Mouse (Mus musculus) limb, embryonic 11.5 days (tissue): ENCODE results near the gene Gm28047. TPM values are rescaled to one million over a fixed set of nuclear protein-coding genes. Genes with fewer than 3 reads are reported as not detected.

Experiments
- ATAC-seq: fragments of 200-750 bp; cut with Nextera tagmentation; 2 replicates; pipeline ENCODE4 v1.8.0; 2017; ENCODE audit warnings: low read depth; ENCODE audit not compliant: insufficient number of reproducible peaks, low FRiP score, low TSS enrichment
- DNase-seq: peaks from one replicate; pipeline ENCODE4 v3.0.0-alpha.2; 2015; ENCODE audit warnings: low spot score
- H3K27ac ChIP-seq: fragments of 300-500 bp; sonication (generic); replicated peaks from 2 replicates; pipeline ENCODE4 v1.5.1; 2014; ENCODE audit warnings: low read depth, mild to moderate bottlenecking, low read length
- H3K27me3 ChIP-seq: fragments of 300-500 bp; sonication (generic); 2 replicates; pipeline ENCODE4 v1.6.1; 2014; ENCODE audit warnings: mild to moderate bottlenecking, low read length, mixed read lengths; ENCODE audit not compliant: control insufficient read depth, insufficient read depth
- H3K36me3 ChIP-seq: fragments of 300-500 bp; sonication (generic); 2 replicates; pipeline ENCODE4 v1.6.1; 2014; ENCODE audit warnings: mild to moderate bottlenecking, low read length, moderate library complexity, mixed read lengths; ENCODE audit not compliant: control insufficient read depth, insufficient read depth
- H3K4me1 ChIP-seq: fragments of 300-500 bp; sonication (generic); 2 replicates; pipeline ENCODE4 v1.6.1; 2014; ENCODE audit warnings: low read length, mixed read lengths; ENCODE audit not compliant: control insufficient read depth, insufficient read depth
- H3K4me2 ChIP-seq: fragments of 300-500 bp; sonication (generic); 2 replicates; pipeline ENCODE4 v1.6.1; 2014; ENCODE audit warnings: low read depth, mild to moderate bottlenecking, moderate library complexity; ENCODE audit not compliant: severe bottlenecking
- H3K4me3 ChIP-seq: fragments of 300-500 bp; sonication (generic); 2 replicates; pipeline ENCODE4 v1.5.1; 2014; ENCODE audit warnings: low read depth, low read length
- H3K9ac ChIP-seq: fragments of 300-500 bp; sonication (generic); 2 replicates; pipeline ENCODE4 v1.6.1; 2014; ENCODE audit warnings: mild to moderate bottlenecking, low read length
- H3K9me3 ChIP-seq: fragments of 300-500 bp; sonication (generic); 2 replicates; pipeline ENCODE4 v1.6.1; 2016; ENCODE audit warnings: low read length; ENCODE audit not compliant: control insufficient read depth
- WGBS: fragments of 180-500 bp; shearing (Covaris S2); extraction: QIAGEN DNeasy Blood & Tissue Kit; methylation state at CpG from one replicate; pipeline ENCODE4 v1.1.7; 2014; 5-methylcytosine and 5-hydroxymethylcytosine counted together
- polyA plus RNA-seq: library from polyadenylated mRNA; unstranded; fragments of >200 nt; fragmentation: Nextera tagmentation; extraction: Ambion mirVana; gene quantifications from 2 replicates; pipeline ENCODE4 v1.2.1, GENCODE M21; 2014

Gm28047 gene
- polyA plus RNA-seq, 1 experiment from 2014 or later, result not detected

DNA sequence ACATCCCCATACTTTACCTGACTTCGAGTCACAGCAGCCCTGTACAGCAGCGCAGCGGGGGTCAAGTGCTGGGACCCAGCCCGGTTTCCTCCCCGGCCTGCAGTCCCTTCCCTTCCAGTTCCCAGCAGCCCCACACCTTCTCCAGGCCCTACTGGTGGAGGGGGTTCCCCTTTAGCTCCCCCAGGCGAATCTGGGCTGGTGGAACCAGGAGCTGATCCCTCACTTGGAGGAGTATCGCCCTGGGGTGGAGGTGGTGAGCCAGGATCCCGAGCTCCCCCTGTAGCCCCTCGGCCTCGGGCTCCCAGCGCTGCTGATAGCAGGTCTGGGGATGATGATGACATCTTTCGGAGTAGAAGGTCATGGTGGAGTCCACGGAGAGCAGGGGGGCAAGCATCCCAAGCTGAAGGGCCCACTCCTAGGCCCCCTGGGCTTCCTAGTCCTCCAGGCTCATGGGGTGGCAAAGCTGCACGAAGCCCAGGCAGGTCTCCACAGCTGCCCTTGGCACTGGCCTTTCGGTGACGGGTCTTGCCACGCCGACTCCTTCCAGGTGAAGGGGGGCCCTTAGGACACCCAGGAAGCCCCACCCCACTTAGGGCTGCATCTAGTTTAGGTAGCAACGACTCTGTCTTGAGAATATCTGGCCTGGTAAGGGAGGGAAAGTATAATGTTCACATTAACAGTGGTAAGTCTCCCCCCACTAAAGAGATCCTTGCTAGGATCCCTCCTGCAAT, 123.6 kb downstream of the Gm28047 start:
- H3K4me3 ChIP-seq, result no peak overlapping the region
- 87% methylated on average over 19 of the region's 19 CpGs for WGBS
- no peak overlapping the region for H3K9ac ChIP-seq
- no peak overlapping the region for H3K4me2 ChIP-seq
- H3K4me1 ChIP-seq, result no peaks in the 10 kb centered on the region
- no peak overlapping the region for H3K27ac ChIP-seq
- H3K36me3 ChIP-seq, result peaks cover 47% of the 10 kb centered on the region
- H3K9me3 ChIP-seq, result no peaks in the 10 kb centered on the region
- H3K27me3 ChIP-seq, result no peaks in the 10 kb centered on the region
- DNase-seq (no peak), ATAC-seq (0 out of 2 replicates have a peak, but pooled peaks have one; percentile 17)

DNA sequence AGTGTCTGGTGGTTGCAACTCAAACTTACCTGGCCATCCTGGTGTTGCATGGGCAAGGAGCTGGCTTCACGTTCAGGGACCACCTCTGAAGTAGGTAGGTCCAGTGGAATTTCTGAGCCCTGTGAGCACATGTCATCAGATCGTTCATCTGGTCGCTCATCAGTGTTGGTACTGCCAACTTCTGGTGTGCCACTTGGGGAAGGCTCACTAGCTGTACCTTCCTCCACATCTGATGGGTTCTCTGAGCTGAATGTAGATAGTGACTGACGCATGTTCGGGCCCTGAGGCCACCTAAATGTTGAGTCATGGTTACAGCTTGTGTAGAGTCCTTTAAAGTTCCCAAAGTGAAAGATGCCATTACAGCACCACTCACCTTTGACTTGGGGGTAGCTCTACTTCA, 124.4 kb downstream of the Gm28047 start:
- DNase-seq, result no peak
- Histone ChIP-seq H3K9me3 (no peaks in the 10 kb centered on the region), H3K36me3 (peaks cover 50% of the 10 kb centered on the region), H3K27me3 (no peaks in the 10 kb centered on the region), H3K27ac (no peak overlapping the region), H3K9ac (no peak overlapping the region), H3K4me2 (no peak overlapping the region), H3K4me3 (no peak overlapping the region), H3K4me1 (no peaks in the 10 kb centered on the region)
- no peak for ATAC-seq
- 90% methylated on average over 5 of the region's 5 CpGs for WGBS

DNA sequence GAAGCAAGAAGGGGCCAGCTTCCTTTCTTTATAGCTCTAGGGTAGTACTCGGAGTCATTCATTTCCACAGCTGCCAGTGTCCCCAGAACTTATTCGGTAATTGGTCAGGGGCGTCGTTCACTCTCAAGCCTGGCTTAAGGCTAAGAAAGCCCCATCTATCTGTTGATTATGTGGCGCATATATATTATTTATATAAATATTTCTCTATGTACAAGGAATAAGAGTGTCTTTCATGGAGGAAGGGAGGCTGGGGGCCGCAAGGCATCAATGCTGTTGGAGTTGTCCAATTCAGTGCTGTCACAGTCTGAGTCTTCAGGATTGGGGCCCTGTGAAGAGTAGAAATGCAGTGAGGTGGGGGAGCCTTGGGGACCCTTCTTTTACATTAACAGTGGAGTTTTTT, 125.0 kb downstream of the Gm28047 start:
- Histone ChIP-seq H3K4me3 (no peak overlapping the region), H3K4me2 (no peak overlapping the region), H3K36me3 (peaks cover 50% of the 10 kb centered on the region), H3K27me3 (no peaks in the 10 kb centered on the region), H3K27ac (no peak overlapping the region), H3K9me3 (no peaks in the 10 kb centered on the region), H3K4me1 (no peaks in the 10 kb centered on the region), H3K9ac (no peak overlapping the region)
- WGBS, result 91% methylated on average over 6 of the region's 6 CpGs
- ATAC-seq (no peak), DNase-seq (no peak)

DNA sequence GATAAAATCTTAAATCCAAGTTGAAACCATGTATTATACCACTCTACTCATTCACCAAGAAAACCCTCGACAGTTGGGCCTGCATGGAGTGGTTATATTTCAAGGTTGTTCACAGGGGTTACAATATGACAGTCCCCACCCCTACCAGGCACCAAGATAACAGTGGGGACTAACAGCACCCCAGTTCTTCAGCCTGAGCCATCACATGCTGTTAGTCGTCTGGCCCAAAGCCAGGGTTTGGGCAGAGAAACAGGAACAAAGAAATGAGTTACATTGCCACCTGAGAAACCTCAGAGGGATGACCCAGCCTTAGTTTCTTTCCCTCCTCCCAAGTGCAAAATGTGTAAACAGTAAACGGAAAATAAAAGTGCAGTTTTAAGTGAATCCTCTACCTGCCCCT, 125.5 kb downstream of the Gm28047 start:
- 79% methylated on average over 3 of the region's 3 CpGs for WGBS
- Histone ChIP-seq H3K4me3 (no peak overlapping the region), H3K4me1 (no peaks in the 10 kb centered on the region), H3K9ac (no peak overlapping the region), H3K9me3 (no peaks in the 10 kb centered on the region), H3K27me3 (no peaks in the 10 kb centered on the region), H3K27ac (no peak overlapping the region), H3K36me3 (peaks cover 49% of the 10 kb centered on the region), H3K4me2 (no peak overlapping the region)
- DNase-seq (no peak), ATAC-seq (no peak)

DNA sequence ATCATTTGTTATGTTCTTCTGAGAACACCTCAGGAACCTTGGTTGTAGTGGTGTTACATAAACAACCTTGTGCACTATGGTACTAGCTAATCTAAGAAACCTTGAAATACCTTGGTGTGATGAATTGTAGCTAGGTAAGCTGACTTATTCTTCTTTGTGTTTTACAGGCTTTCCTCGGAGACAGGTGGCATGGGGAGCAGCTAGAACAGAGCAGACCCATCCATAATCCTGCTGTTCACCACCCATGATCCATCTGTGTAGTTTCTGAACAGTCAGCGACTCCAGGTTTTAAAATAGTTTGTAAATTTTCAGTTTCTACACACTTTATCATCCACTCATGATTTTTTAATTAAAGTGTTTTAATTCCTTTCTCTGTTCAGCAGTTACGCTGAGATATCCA, 126.5 kb downstream of the Gm28047 start:
- Histone ChIP-seq H3K9me3 (no peaks in the 10 kb centered on the region), H3K4me1 (no peaks in the 10 kb centered on the region), H3K27ac (no peak overlapping the region), H3K27me3 (no peaks in the 10 kb centered on the region), H3K9ac (no peak overlapping the region), H3K4me2 (no peak overlapping the region), H3K4me3 (no peak overlapping the region), H3K36me3 (peaks cover 48% of the 10 kb centered on the region)
- DNase-seq (no peak), ATAC-seq (no peak)
- WGBS, result 92% methylated on average over 3 of the region's 3 CpGs

DNA sequence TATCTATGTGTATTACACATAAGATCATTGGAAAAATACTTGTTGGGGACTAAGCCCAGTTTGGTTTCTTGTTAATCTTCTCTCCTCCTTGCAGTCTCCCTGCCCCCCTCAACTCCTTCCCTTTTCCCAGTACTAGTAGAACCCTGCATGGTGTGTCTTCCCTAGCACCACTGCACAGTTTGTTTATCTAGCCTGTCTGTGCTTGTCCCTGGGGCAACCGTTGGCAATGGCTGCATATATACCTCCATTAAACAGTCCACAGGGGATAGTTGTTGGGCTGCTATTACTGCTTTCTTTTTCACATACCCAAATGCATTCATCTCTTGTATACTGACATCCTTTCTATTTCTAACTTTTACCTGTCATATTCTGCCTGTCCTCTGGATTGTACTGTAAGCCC, 137.2 kb downstream of the Gm28047 start:
- Histone ChIP-seq H3K4me3 (no peak overlapping the region), H3K9me3 (no peaks in the 10 kb centered on the region), H3K27ac (no peak overlapping the region), H3K4me1 (no peaks in the 10 kb centered on the region), H3K4me2 (no peak overlapping the region), H3K36me3 (peaks cover 34% of the 10 kb centered on the region), H3K9ac (no peak overlapping the region), H3K27me3 (no peaks in the 10 kb centered on the region)
- WGBS, result 84% methylated on average over 1 of the region's 1 CpGs
- no peak for DNase-seq
- ATAC-seq, result no peak

DNA sequence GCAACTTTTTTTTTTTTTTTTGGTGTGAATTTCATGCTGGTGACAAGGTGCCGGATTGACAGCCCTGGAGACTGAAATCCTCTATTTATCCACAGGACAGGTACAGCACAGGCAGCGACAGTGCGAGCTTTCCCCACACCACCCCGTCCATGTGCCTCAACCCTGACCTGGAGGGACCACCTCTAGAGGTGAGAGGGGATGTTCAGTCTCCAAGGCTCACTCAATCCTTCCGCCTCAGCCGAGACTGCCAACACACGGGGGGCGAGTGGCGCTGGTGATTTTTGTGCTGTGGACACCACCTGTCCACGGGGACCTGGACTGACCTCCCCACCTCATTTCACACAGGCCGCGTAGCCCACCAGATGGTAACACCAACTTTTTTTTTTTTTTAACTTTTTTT, 139.0 kb downstream of the Gm28047 start:
- H3K27ac ChIP-seq, result no peak overlapping the region
- no peaks in the 10 kb centered on the region for H3K27me3 ChIP-seq
- 89% methylated on average over 12 of the region's 12 CpGs for WGBS
- no peaks in the 10 kb centered on the region for H3K4me1 ChIP-seq
- DNase-seq, result no peak
- H3K4me2 ChIP-seq, result no peak overlapping the region
- peaks cover 39% of the 10 kb centered on the region for H3K36me3 ChIP-seq
- H3K4me3 ChIP-seq, result no peak overlapping the region
- no peaks in the 10 kb centered on the region for H3K9me3 ChIP-seq
- ATAC-seq, result no peak
- H3K9ac ChIP-seq, result no peak overlapping the region

DNA sequence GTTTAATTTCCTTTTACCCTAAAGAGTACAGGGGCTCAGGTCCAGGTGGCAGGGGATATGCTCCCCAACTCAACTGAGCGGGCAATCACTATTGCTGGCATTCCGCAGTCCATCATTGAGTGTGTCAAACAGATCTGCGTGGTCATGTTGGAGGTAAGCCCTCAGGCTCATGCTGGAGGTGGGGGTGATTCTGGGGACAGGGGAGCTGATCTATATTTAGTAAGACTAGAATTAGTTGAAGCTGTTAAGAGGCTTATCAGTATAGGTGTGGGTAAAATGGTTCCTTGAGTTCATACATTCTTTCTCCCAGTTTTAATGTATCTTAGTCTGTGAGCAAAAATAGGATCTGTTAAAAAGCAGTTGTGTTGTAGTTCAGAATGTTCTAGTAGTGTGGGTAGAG, 141.7 kb downstream of the Gm28047 start:
- Histone ChIP-seq H3K36me3 (peaks cover 36% of the 10 kb centered on the region), H3K9ac (no peak overlapping the region), H3K4me1 (no peaks in the 10 kb centered on the region), H3K4me3 (no peak overlapping the region), H3K4me2 (no peak overlapping the region), H3K27ac (no peak overlapping the region), H3K27me3 (no peaks in the 10 kb centered on the region), H3K9me3 (no peaks in the 10 kb centered on the region)
- 90% methylated on average over 3 of the region's 3 CpGs for WGBS
- DNase-seq (no peak), ATAC-seq (no peak)

DNA sequence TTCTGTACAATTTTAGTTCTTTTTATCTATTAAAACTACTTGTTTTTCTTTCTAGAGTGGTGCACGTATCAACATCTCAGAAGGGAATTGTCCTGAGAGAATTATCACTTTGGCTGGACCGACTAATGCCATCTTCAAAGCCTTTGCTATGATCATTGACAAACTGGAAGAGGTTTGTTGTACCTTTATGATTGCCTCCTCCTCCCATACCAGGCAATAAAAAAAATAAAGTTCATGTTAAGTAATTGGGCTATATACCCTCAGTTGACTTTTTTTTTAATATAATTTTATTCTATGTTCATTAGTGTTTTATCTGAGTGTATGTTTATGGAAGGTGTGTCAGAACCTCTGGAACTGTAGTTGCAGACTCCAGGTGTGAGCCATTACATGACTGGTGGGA, 150.3 kb downstream of the Gm28047 start:
- ATAC-seq (no peak), DNase-seq (no peak)
- 96% methylated on average over 2 of the region's 2 CpGs for WGBS
- Histone ChIP-seq H3K36me3 (peaks cover 19% of the 10 kb centered on the region), H3K4me2 (no peak overlapping the region), H3K27me3 (no peaks in the 10 kb centered on the region), H3K4me1 (0 out of 2 replicates have a peak, but pooled peaks cover 3% of the 10 kb centered on the region), H3K4me3 (no peak overlapping the region), H3K27ac (no peak overlapping the region), H3K9me3 (no peaks in the 10 kb centered on the region), H3K9ac (no peak overlapping the region)
